In genomic region chr3:31056047-31056650, GRCm38 (mm10) we compare ENCODE assay signal across 8 mouse cellular contexts. TPM values are rescaled to one million over a fixed set of nuclear protein-coding genes. Genes with fewer than 3 reads are reported as not detected.
A peak's percentile ranks its signal among the peaks of the same experiment; 100 is the strongest.
DNase-seq lines count a peak whose midpoint lies in the region; ATAC-seq and TF ChIP-seq lines count a peak whose summit lies in the region.

No protein-coding gene starts in this region.

- H3K9me3 ChIP-seq in E14TG2a.4 (ENCODE audit: low read length): no peaks in the 10 kb centered on the region
- H3K9me3 ChIP-seq in limb, embryonic 12.5 days: no peaks in the 10 kb centered on the region
- no peaks in the 10 kb centered on the region for H3K9me3 ChIP-seq in midbrain, embryonic 14.5 days (ENCODE audit: control insufficient read depth, low read length)

- H3K27me3 ChIP-seq in E14TG2a.4 (ENCODE audit: insufficient read depth, low read length): no peaks in the 10 kb centered on the region
- H3K27me3 ChIP-seq in limb, embryonic 12.5 days: no peaks in the 10 kb centered on the region
- H3K27me3 ChIP-seq in midbrain, embryonic 14.5 days (ENCODE audit: control insufficient read depth, insufficient read depth, low read length): no peaks in the 10 kb centered on the region

- H3K4me2 ChIP-seq in limb, embryonic 12.5 days: peak overlapping the region; percentile 55
- peak overlapping the region; percentile 47 for H3K4me2 ChIP-seq in midbrain, embryonic 14.5 days (ENCODE audit: low read length)

- H3K36me3 ChIP-seq in E14TG2a.4 (ENCODE audit: insufficient read depth, low read length): peaks cover 20% of the 10 kb centered on the region
- peaks cover 13% of the 10 kb centered on the region for H3K36me3 ChIP-seq in limb, embryonic 12.5 days
- H3K36me3 ChIP-seq in midbrain, embryonic 14.5 days (ENCODE audit: control insufficient read depth, insufficient read depth, low read length): no peaks in the 10 kb centered on the region

- H3K4me1 ChIP-seq in E14TG2a.4 (replicated peaks; ENCODE audit: low read depth, low read length): peaks cover 66% of the 10 kb centered on the region
- H3K4me1 ChIP-seq in limb, embryonic 12.5 days (replicated peaks): no peaks in the 10 kb centered on the region
- no peaks in the 10 kb centered on the region for H3K4me1 ChIP-seq in midbrain, embryonic 14.5 days (ENCODE audit: control insufficient read depth, insufficient read depth, low read length)

- no peak for TF ChIP-seq CTCF in E14TG2a.4 (conservative IDR thresholded peaks at IDR 0.05; ENCODE audit: low read length)

- WGBS in limb, embryonic 12.5 days: 26% methylated on average over 17 of the region's 17 CpGs
- 36% methylated on average over 17 of the region's 17 CpGs for WGBS in midbrain, embryonic 14.5 days

- peak; percentile 47 for DNase-seq in WW6 (ENCODE audit: low read depth, low spot score)
- DNase-seq in fibroblast of lung, adult 2 months (ENCODE audit: low read depth): peak; percentile 40
- peak; percentile 49 for DNase-seq in heart, postnatal 4 days
- no peak for DNase-seq in midbrain, embryonic 14.5 days
- peak; percentile 8 to 10 for DNase-seq in thymus, postnatal 10 days (ENCODE audit: low spot score in 2 of 2)
- DNase-seq in layer of hippocampus, adult 18-20 months (ENCODE audit: low spot score in 2 of 2): no peak

- ATAC-seq in limb, embryonic 12.5 days (ENCODE audit: insufficient number of reproducible peaks, insufficient read depth, low FRiP score, low TSS enrichment, low read depth): peak; percentile 83
- 0 out of 2 replicates have a peak, but pooled peaks have one; percentile 7 for ATAC-seq in midbrain, embryonic 14.5 days (ENCODE audit: low FRiP score, low TSS enrichment)

- peak overlapping the region; percentile 85; the same call in 1 of the 2 replicates for H3K27ac ChIP-seq in limb, embryonic 12.5 days
- H3K27ac ChIP-seq in midbrain, embryonic 14.5 days (replicated peaks; ENCODE audit: low read depth, low read length): no peak overlapping the region

- no peak overlapping the region; the same call in 1 of the 2 replicates for H3K9ac ChIP-seq in limb, embryonic 12.5 days (replicated peaks)
- no peak overlapping the region for H3K9ac ChIP-seq in midbrain, embryonic 14.5 days (replicated peaks; ENCODE audit: low read length)

- H3K4me3 ChIP-seq in E14TG2a.4 (replicated peaks; ENCODE audit: low read length): peak overlapping the region; percentile 72
- H3K4me3 ChIP-seq in limb, embryonic 12.5 days (replicated peaks): peak overlapping the region; percentile 48
- H3K4me3 ChIP-seq in midbrain, embryonic 14.5 days (replicated peaks; ENCODE audit: low read depth, low read length): peak overlapping the region; percentile 24

RNA-seq across cellular contexts. Expression of gene Skil, which starts 38.7 kb away (rescaled TPM):
- total RNA-seq in heart, postnatal 4 days (2021): 10 to 100 TPM; 26.7 to 27.1 TPM
- 34.5 and 36.2 TPM in 2 replicates for polyA plus RNA-seq in limb, embryonic 12.5 days (2016; fragmentation: Nextera tagmentation; extraction: Ambion mirVana)
- 35.0 and 42.4 TPM in 2 replicates for polyA plus RNA-seq in midbrain, embryonic 14.5 days (2014; fragmentation: Nextera tagmentation; extraction: Ambion mirVana)
- 10 to 100 TPM; 61.6 to 63.4 TPM for total RNA-seq in layer of hippocampus, adult 18-20 months (2021)

Comparison
In these comparisons a context has a peak if more than half of its experiments do, and no peak if none do; other contexts are left out.
1. DNase-seq: peak in WW6 (single experiment), fibroblast of lung, adult 2 months (single experiment), heart, postnatal 4 days (single experiment) and thymus, postnatal 10 days (2 of 2); none in midbrain, embryonic 14.5 days (single experiment) and layer of hippocampus, adult 18-20 months (0 of 2).
2. Peak in every context shown above with its lines, with median percentiles within 50 percentile points of each other: H3K4me3 ChIP-seq.